Comparison of ENCODE assay signal across 9 mouse cellular contexts in genomic region chr5:108676772-108677498, GRCm38 (mm10). TPM values are rescaled to one million over a fixed set of nuclear protein-coding genes. Genes with fewer than 3 reads are reported as not detected.
A peak's percentile ranks its signal among the peaks of the same experiment; 100 is the strongest.
DNase-seq lines count a peak whose midpoint lies in the region; ATAC-seq lines count a peak whose summit lies in the region.
"Had no signal": no experiment of that assay in that cellular context is flagged by ENCODE, and none has a peak within 500 bp of the region (broad histone marks: within the 10 kb centered on the region; RNA-seq: fewer than 3 reads in every experiment).

No protein-coding gene starts in this region.

- H3K27ac ChIP-seq in heart, embryonic 14.5 days (replicated peaks in 1 of 2; ENCODE audit: control insufficient read depth in 1 of 2, insufficient read depth in 1 of 2, low read depth in 2 of 2, low read length in 2 of 2) = peak overlapping the region; percentile 20 to 62; a peak in 3 of 4 replicates
- H3K27ac ChIP-seq in hindbrain, embryonic 16.5 days (ENCODE audit: low read depth, low read length) = peak overlapping the region; percentile 87
- peak overlapping the region; percentile 92 for H3K27ac ChIP-seq in midbrain, embryonic 13.5 days

- H3K4me3 ChIP-seq in heart, embryonic 14.5 days (ENCODE audit: control insufficient read depth in 1 of 2, insufficient read depth in 1 of 2, low read depth in 1 of 2, low read length in 2 of 2) = peak overlapping the region; percentile 41 to 46
- H3K4me3 ChIP-seq in hindbrain, embryonic 16.5 days (ENCODE audit: low read length) = peak overlapping the region; percentile 33
- H3K4me3 ChIP-seq in midbrain, embryonic 13.5 days (replicated peaks) = peak overlapping the region; percentile 36

- WGBS in heart, embryonic 14.5 days = 17% methylated on average over 5 of the region's 5 CpGs
- WGBS in hindbrain, embryonic 16.5 days = 9% methylated on average over 5 of the region's 5 CpGs
- WGBS in midbrain, embryonic 13.5 days = 17% methylated on average over 5 of the region's 5 CpGs

- peaks cover 7 to 17% of the 10 kb centered on the region in 2 experiments; a peak in 3 of 4 replicates for H3K4me1 ChIP-seq in heart, embryonic 14.5 days (ENCODE audit: control insufficient read depth in 2 of 2, insufficient read depth in 2 of 2, low read length in 2 of 2)
- H3K4me1 ChIP-seq in hindbrain, embryonic 16.5 days (ENCODE audit: control insufficient read depth, insufficient read depth, low read depth, low read length) = peaks cover 12% of the 10 kb centered on the region
- H3K4me1 ChIP-seq in midbrain, embryonic 13.5 days (replicated peaks) = peaks cover 15% of the 10 kb centered on the region

- H3K9me3 ChIP-seq in heart, embryonic 14.5 days (ENCODE audit: control insufficient read depth, low read length) = no peaks in the 10 kb centered on the region
- H3K9me3 ChIP-seq in hindbrain, embryonic 16.5 days (ENCODE audit: control insufficient read depth, low read length) = no peaks in the 10 kb centered on the region
- no peaks in the 10 kb centered on the region for H3K9me3 ChIP-seq in midbrain, embryonic 13.5 days

- ATAC-seq in heart, embryonic 14.5 days (ENCODE audit: insufficient number of reproducible peaks, insufficient read depth, low FRiP score, low read depth) = peak; percentile 60; the same call in 1 of the 2 replicates
- peak; percentile 52 for ATAC-seq in common myeloid progenitor, adult 5-6 weeks (replicated peaks; ENCODE audit: low read depth, poor library complexity, severe bottlenecking)
- peak; percentile 60 for ATAC-seq in hindbrain, embryonic 16.5 days
- ATAC-seq in midbrain, embryonic 13.5 days = peak; percentile 76
- ATAC-seq: Patski had no signal

- peaks cover 9% of the 10 kb centered on the region for H3K36me3 ChIP-seq in heart, embryonic 14.5 days (ENCODE audit: control insufficient read depth, insufficient read depth, low read length)
- peaks cover 14% of the 10 kb centered on the region for H3K36me3 ChIP-seq in hindbrain, embryonic 16.5 days (ENCODE audit: control insufficient read depth, insufficient read depth, low read length)
- H3K36me3 ChIP-seq in midbrain, embryonic 13.5 days = peaks cover 26% of the 10 kb centered on the region

- no peak for DNase-seq in heart, adult 8-10 months (ENCODE audit: low spot score)
- DNase-seq in spleen, adult 18-20 months = no peak
- no peak for DNase-seq in adrenal gland, adult (ENCODE audit: inconsistent age in 2 of 2, low spot score in 1 of 2)
- no peak for DNase-seq in right cerebral cortex, adult 18-20 months

- H3K27me3 ChIP-seq in heart, embryonic 14.5 days (ENCODE audit: control insufficient read depth, insufficient read depth, low read length) = no peaks in the 10 kb centered on the region
- H3K27me3 ChIP-seq in hindbrain, embryonic 16.5 days (replicated peaks; ENCODE audit: control insufficient read depth, insufficient read depth, low read length) = no peaks in the 10 kb centered on the region
- no peaks in the 10 kb centered on the region for H3K27me3 ChIP-seq in midbrain, embryonic 13.5 days
- H3K27me3 ChIP-seq: Patski had no signal

- peak overlapping the region; percentile 79 for H3K4me2 ChIP-seq in heart, embryonic 14.5 days (ENCODE audit: low read length)
- H3K4me2 ChIP-seq in hindbrain, embryonic 16.5 days (ENCODE audit: low read length) = peak overlapping the region; percentile 57
- H3K4me2 ChIP-seq in midbrain, embryonic 13.5 days (replicated peaks) = peak overlapping the region; percentile 55

- peak overlapping the region; percentile 66 for H3K9ac ChIP-seq in heart, embryonic 14.5 days (ENCODE audit: low read length)
- H3K9ac ChIP-seq in hindbrain, embryonic 16.5 days (ENCODE audit: low read depth, low read length) = peak overlapping the region; percentile 58
- peak overlapping the region; percentile 72 for H3K9ac ChIP-seq in midbrain, embryonic 13.5 days (replicated peaks)

RNA-seq across cellular contexts. Expression of gene Slc26a1, which starts 1.6 kb away (rescaled TPM):
- polyA plus RNA-seq in heart, embryonic 14.5 days (2014; fragmentation: Nextera tagmentation; extraction: Ambion mirVana) = 0.40 and 0.53 TPM in 2 replicates
- under 1 TPM in 1 of 4 experiments, not detected in 3; 0.06 TPM for total RNA-seq in heart, adult 8-10 months (2022)
- total RNA-seq in common myeloid progenitor, adult 5-6 weeks (2017) = 3.9 and 5.1 TPM in 2 replicates
- polyA plus RNA-seq in hindbrain, embryonic 16.5 days (2015; fragmentation: Nextera tagmentation; extraction: Ambion mirVana) = 3.6 and 3.9 TPM in 2 replicates
- 1.7 and 2.6 TPM in 2 replicates for polyA plus RNA-seq in midbrain, embryonic 13.5 days (2015; fragmentation: Nextera tagmentation; extraction: Ambion mirVana)

RNA-seq across cellular contexts. Expression of gene Dgkq, which starts 7.5 kb away (rescaled TPM):
- 5.6 and 6.6 TPM in 2 replicates for polyA plus RNA-seq in heart, embryonic 14.5 days (2014; fragmentation: Nextera tagmentation; extraction: Ambion mirVana)
- 1 to 10 TPM; 5.1 to 8.9 (median 6.1) TPM for total RNA-seq in heart, adult 8-10 months (2022)
- 6.2 and 12.8 TPM in 2 replicates for total RNA-seq in common myeloid progenitor, adult 5-6 weeks (2017)
- polyA plus RNA-seq in hindbrain, embryonic 16.5 days (2015; fragmentation: Nextera tagmentation; extraction: Ambion mirVana) = 26.6 and 33.4 TPM in 2 replicates
- 23.7 and 26.6 TPM in 2 replicates for polyA plus RNA-seq in midbrain, embryonic 13.5 days (2015; fragmentation: Nextera tagmentation; extraction: Ambion mirVana)

RNA-seq across cellular contexts. Expression of gene Fgfrl1, which starts 15.2 kb away (rescaled TPM):
- 23.9 and 25.2 TPM in 2 replicates for polyA plus RNA-seq in heart, embryonic 14.5 days (2014; fragmentation: Nextera tagmentation; extraction: Ambion mirVana)
- total RNA-seq in heart, adult 8-10 months (2022) = 10 to 100 TPM; 22.5 to 30.0 (median 26.3) TPM
- 1.6 and 3.7 TPM in 2 replicates for total RNA-seq in common myeloid progenitor, adult 5-6 weeks (2017)
- polyA plus RNA-seq in hindbrain, embryonic 16.5 days (2015; fragmentation: Nextera tagmentation; extraction: Ambion mirVana) = 4.7 and 4.8 TPM in 2 replicates
- 4.0 and 5.3 TPM in 2 replicates for polyA plus RNA-seq in midbrain, embryonic 13.5 days (2015; fragmentation: Nextera tagmentation; extraction: Ambion mirVana)

RNA-seq across cellular contexts. Expression of gene Idua, which starts 16.8 kb away (rescaled TPM):
- 14.5 and 14.9 TPM in 2 replicates for polyA plus RNA-seq in heart, embryonic 14.5 days (2014; fragmentation: Nextera tagmentation; extraction: Ambion mirVana)
- 10 to 100 TPM; 17.9 to 27.3 (median 21.1) TPM for total RNA-seq in heart, adult 8-10 months (2022)
- 6.6 and 12.9 TPM in 2 replicates for total RNA-seq in common myeloid progenitor, adult 5-6 weeks (2017)
- polyA plus RNA-seq in hindbrain, embryonic 16.5 days (2015; fragmentation: Nextera tagmentation; extraction: Ambion mirVana) = 13.3 and 13.7 TPM in 2 replicates
- 10.6 and 10.7 TPM in 2 replicates for polyA plus RNA-seq in midbrain, embryonic 13.5 days (2015; fragmentation: Nextera tagmentation; extraction: Ambion mirVana)

RNA-seq across cellular contexts. Expression of gene Tmem175, which starts 47.4 kb away (rescaled TPM):
- polyA plus RNA-seq in heart, embryonic 14.5 days (2014; fragmentation: Nextera tagmentation; extraction: Ambion mirVana) = 22.1 and 22.2 TPM in 2 replicates
- 10 to 100 TPM in 3 of 4 experiments, 1 to 10 TPM in 1; 9.9 to 11.5 (median 11.0) TPM for total RNA-seq in heart, adult 8-10 months (2022)
- total RNA-seq in common myeloid progenitor, adult 5-6 weeks (2017) = 17.2 and 19.9 TPM in 2 replicates
- 28.6 and 30.9 TPM in 2 replicates for polyA plus RNA-seq in hindbrain, embryonic 16.5 days (2015; fragmentation: Nextera tagmentation; extraction: Ambion mirVana)
- 23.7 and 23.8 TPM in 2 replicates for polyA plus RNA-seq in midbrain, embryonic 13.5 days (2015; fragmentation: Nextera tagmentation; extraction: Ambion mirVana)

Comparison
In these comparisons a context has a peak if more than half of its experiments do, and no peak if none do; other contexts are left out.
1. H3K27ac ChIP-seq: peak in every context shown above with its lines; median percentile 92 in midbrain, embryonic 13.5 days; 87 in hindbrain, embryonic 16.5 days; 41 in heart, embryonic 14.5 days.